Mouse (Mus musculus) forebrain, embryonic 12.5 days (tissue): ENCODE data around the gene Bbs5. TPM values are rescaled to one million over a fixed set of nuclear protein-coding genes. Genes with fewer than 3 reads are reported as not detected.
"Not testable (repeated sequence)": the region's sequence is repeated elsewhere in the genome, so short reads cannot be mapped to it uniquely, and the experiment has no call there.

Source experiments
- ATAC-seq: fragments of 200-750 bp; cut with Nextera tagmentation; 2 replicates; pipeline ENCODE4 v1.8.0; 2017; ENCODE audit warnings: moderate TSS enrichment; ENCODE audit not compliant: low FRiP score
- H3K27ac ChIP-seq: fragments of 300-500 bp; sonication (generic); 2 replicates; pipeline ENCODE4 v1.5.1; 2016; ENCODE audit warnings: mild to moderate bottlenecking
- H3K27me3 ChIP-seq: fragments of 300-500 bp; sonication (generic); 2 replicates; pipeline ENCODE4 v1.6.1; 2016; ENCODE audit warnings: mild to moderate bottlenecking
- H3K36me3 ChIP-seq: fragments of 300-500 bp; sonication (generic); replicated peaks from 2 replicates; pipeline ENCODE4 v1.6.1; 2016; ENCODE audit warnings: mild to moderate bottlenecking
- H3K4me1 ChIP-seq: fragments of 300-500 bp; sonication (generic); 2 replicates; pipeline ENCODE4 v1.6.1; 2016
- H3K4me2 ChIP-seq: fragments of 300-500 bp; sonication (generic); 2 replicates; pipeline ENCODE4 v1.6.1; 2016; ENCODE audit warnings: mild to moderate bottlenecking, moderate library complexity
- H3K4me3 ChIP-seq: fragments of 300-500 bp; sonication (generic); replicated peaks from 2 replicates; pipeline ENCODE4 v1.5.1; 2016; ENCODE audit warnings: mild to moderate bottlenecking
- H3K9ac ChIP-seq: fragments of 300-500 bp; sonication (generic); 2 replicates; pipeline ENCODE4 v1.6.1; 2016; ENCODE audit warnings: mild to moderate bottlenecking
- H3K9me3 ChIP-seq: fragments of 300-500 bp; sonication (generic); 2 replicates; pipeline ENCODE4 v1.6.1; 2016
- WGBS: fragments of 180-500 bp; shearing (Covaris S2); methylation state at CpG from one replicate; pipeline ENCODE4 v1.1.7; 2016; 5-methylcytosine and 5-hydroxymethylcytosine counted together
- polyA plus RNA-seq: library from polyadenylated mRNA; unstranded; fragments of >200 nt; fragmentation: Nextera tagmentation; extraction: Ambion mirVana; gene quantifications from 2 replicates; pipeline ENCODE4 v1.2.1, GENCODE M21; 2016

Bbs5 gene
- polyA plus RNA-seq, 1 experiment from 2014 or later: 15.9 TPM

DNA sequence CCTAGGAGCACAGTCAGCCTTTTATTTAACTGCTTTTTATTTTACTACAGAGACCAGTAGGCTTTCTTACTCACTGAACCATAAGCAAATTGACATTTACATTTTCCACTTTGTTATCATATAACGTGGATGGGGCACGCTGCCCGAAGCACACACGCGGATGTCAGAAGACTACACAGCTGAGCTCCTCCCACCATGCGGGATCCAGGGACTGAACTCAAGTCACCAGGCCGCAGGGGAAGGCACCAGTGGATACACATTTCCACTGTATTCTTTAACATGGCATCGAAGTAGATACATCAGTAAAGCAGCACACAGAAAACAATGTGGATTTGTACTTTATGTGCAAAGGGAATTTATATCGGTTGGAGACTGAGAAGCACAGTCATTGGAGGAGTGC is 28.3 kb downstream of the Bbs5 start:
- H3K27ac ChIP-seq: no peak overlapping the region
- H3K9me3 ChIP-seq: no peaks in the 10 kb centered on the region

DNA sequence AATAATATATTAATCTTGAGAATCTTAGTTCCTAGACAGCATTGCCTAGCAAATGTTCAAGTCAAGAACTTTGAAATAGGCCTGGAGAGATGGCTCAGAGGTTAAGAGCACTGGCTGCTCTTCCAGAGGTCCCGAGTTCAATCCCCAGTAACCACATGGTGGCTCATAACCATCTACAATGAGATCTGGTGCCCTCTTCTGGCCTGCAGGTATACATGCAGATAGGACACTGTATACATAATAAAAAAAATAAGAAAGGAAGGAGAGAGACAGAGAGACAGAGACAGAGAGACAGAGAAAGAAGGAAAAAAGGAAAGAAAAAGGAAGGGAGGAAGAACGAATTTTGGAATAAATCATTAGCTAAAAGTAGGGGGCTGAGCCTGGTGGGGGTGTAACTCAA is 29.7 kb downstream of the Bbs5 start:
- WGBS: 59% methylated on average over 2 of the region's 2 CpGs
- H3K4me1 ChIP-seq: 0 out of 2 replicates have a peak, but pooled peaks cover 3% of the 10 kb centered on the region
- no peaks in the 10 kb centered on the region for H3K9me3 ChIP-seq
- no peak overlapping the region for H3K4me3 ChIP-seq
- 0 out of 2 replicates have a peak, but pooled peaks cover 4% of the 10 kb centered on the region for H3K36me3 ChIP-seq
- ATAC-seq: no peak
- H3K27ac ChIP-seq: no peak overlapping the region
- no peaks in the 10 kb centered on the region for H3K27me3 ChIP-seq
- H3K4me2 ChIP-seq: no peak overlapping the region
- no peak overlapping the region for H3K9ac ChIP-seq

More for the DNA sequence above, 28.3 kb downstream of the Bbs5 start:
- no peak for ATAC-seq
- Histone ChIP-seq H3K9ac (no peak overlapping the region), H3K4me3 (no peak overlapping the region), H3K4me2 (no peak overlapping the region), H3K36me3 (0 out of 2 replicates have a peak, but pooled peaks cover 4% of the 10 kb centered on the region), H3K27me3 (no peaks in the 10 kb centered on the region), H3K4me1 (0 out of 2 replicates have a peak, but pooled peaks cover 3% of the 10 kb centered on the region)
- 80% methylated on average over 9 of the region's 9 CpGs for WGBS

DNA sequence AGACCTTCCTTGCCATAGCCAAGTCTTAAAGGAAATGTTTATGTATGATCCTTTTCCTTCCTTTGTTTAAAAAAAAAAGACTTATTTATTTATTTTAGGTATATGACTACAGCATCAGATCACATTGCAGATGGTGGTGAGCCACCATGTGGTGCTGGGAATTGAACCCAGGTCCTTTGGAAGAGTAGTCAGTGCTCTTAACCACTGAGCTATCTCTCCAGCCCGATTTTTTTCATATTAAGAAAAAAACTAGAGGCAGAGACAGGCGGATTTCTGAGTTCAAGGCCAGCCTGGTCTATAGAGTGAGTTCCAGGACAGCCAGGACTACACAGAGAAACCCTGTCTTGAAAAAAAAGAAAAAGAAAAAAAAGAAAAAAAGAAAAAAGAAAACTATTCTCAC is 30.2 kb downstream of the Bbs5 start:
- ATAC-seq, H3K4me2 ChIP-seq, H3K4me1 ChIP-seq, H3K27ac ChIP-seq, H3K4me3 ChIP-seq, H3K9ac ChIP-seq, H3K27me3 ChIP-seq, H3K36me3 ChIP-seq, H3K9me3 ChIP-seq: not testable (repeated sequence)
- WGBS: 88% methylated on average over 2 of the region's 2 CpGs

- WGBS: 59% methylated on average over 6 of the region's 6 CpGs
- 0 out of 2 replicates have a peak, but pooled peaks cover 4% of the 10 kb centered on the region for H3K36me3 ChIP-seq
- ATAC-seq: no peak
These were observed 33.0 kb downstream of the Bbs5 start for GRCm38 (mm10) chr2:69679990-69680389.

GRCm38 (mm10) chr2:69681931-69682330 is 35.0 kb downstream of the Bbs5 start:
- Histone ChIP-seq H3K4me2 (no peak overlapping the region), H3K36me3 (peaks cover 7% of the 10 kb centered on the region; the same call in 1 of the 2 replicates), H3K4me3 (no peak overlapping the region), H3K27me3 (no peaks in the 10 kb centered on the region), H3K4me1 (peaks cover 14% of the 10 kb centered on the region), H3K9me3 (no peaks in the 10 kb centered on the region), H3K9ac (no peak overlapping the region), H3K27ac (no peak overlapping the region)
- ATAC-seq: no peak
- 93% methylated on average over 4 of the region's 4 CpGs for WGBS

More at GRCm38 (mm10) chr2:69679990-69680389, 33.0 kb downstream of the Bbs5 start:
- Histone ChIP-seq H3K9me3 (no peaks in the 10 kb centered on the region), H3K4me2 (no peak overlapping the region), H3K9ac (no peak overlapping the region), H3K4me3 (no peak overlapping the region), H3K4me1 (peaks cover 14% of the 10 kb centered on the region), H3K27ac (no peak overlapping the region), H3K27me3 (no peaks in the 10 kb centered on the region)

- Histone ChIP-seq H3K4me3 (no peak overlapping the region), H3K9me3 (no peaks in the 10 kb centered on the region), H3K27me3 (no peaks in the 10 kb centered on the region), H3K4me1 (peaks cover 14% of the 10 kb centered on the region), H3K4me2 (0 out of 2 replicates have a peak overlapping the region, but pooled peaks have one; percentile 15), H3K9ac (no peak overlapping the region), H3K27ac (0 out of 2 replicates have a peak overlapping the region, but pooled peaks have one; percentile 25), H3K36me3 (peaks cover 20% of the 10 kb centered on the region)
- WGBS: 25% methylated on average over 13 of the region's 13 CpGs
- no peak for ATAC-seq
These were observed 36.2 kb downstream of the Bbs5 start for GRCm38 (mm10) chr2:69683036-69683805.

- peaks cover 14% of the 10 kb centered on the region for H3K4me1 ChIP-seq
- no peak overlapping the region for H3K4me3 ChIP-seq
- no peak overlapping the region for H3K27ac ChIP-seq
- no peaks in the 10 kb centered on the region for H3K27me3 ChIP-seq
- no peak for ATAC-seq
- H3K9me3 ChIP-seq: no peaks in the 10 kb centered on the region
- no peak overlapping the region for H3K4me2 ChIP-seq
- no peak overlapping the region for H3K9ac ChIP-seq
- H3K36me3 ChIP-seq: peaks cover 27% of the 10 kb centered on the region
- WGBS: 94% methylated on average over 3 of the region's 3 CpGs
These were observed 37.5 kb downstream of the Bbs5 start for GRCm38 (mm10) chr2:69684488-69684887.

DNA sequence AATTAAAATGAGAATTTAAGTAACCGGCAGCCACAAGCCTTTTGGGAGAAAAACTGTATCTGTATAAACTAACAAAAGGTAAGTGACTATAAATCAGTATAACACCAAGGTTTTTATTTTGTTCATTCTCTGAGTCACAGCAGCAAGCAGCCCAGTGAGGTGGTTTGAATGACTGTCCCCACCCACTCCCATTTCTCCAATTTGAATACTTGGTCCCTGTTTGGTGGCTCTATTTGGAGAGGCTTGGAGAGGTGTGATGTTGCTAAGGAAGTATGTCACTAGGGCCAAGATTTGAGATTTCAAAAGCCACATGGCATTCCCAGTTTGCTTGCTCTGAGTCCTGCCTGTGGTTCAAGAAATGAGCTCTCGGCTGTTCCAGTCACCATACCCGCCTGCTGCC is 43.2 kb downstream of the Bbs5 start:
- no peak for ATAC-seq
- WGBS: 94% methylated on average over 3 of the region's 3 CpGs
- Histone ChIP-seq H3K9me3 (no peaks in the 10 kb centered on the region), H3K4me3 (no peak overlapping the region), H3K27me3 (no peaks in the 10 kb centered on the region), H3K9ac (no peak overlapping the region), H3K4me2 (no peak overlapping the region), H3K27ac (no peak overlapping the region), H3K36me3 (peaks cover 60% of the 10 kb centered on the region), H3K4me1 (no peaks in the 10 kb centered on the region)

DNA sequence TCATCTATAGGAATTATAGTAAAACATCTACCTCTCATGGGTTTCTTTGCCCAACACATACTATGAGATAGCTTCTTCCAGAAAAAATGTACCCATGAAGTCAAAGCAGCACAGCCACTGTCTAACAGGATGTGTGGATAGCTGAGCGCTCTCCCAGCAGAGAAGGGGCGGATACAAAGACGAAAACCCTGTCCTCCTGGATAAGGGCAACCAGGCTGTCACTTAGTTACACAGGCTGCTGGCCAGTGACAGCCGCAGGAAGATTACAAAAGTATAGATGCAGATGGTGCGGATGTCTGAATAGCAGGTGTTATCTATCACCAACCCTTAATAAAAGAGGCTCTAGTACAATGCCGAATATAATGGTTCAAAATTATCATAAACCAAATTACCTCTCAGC is 43.9 kb downstream of the Bbs5 start:
- Histone ChIP-seq H3K4me3 (no peak overlapping the region), H3K27ac (no peak overlapping the region), H3K9me3 (no peaks in the 10 kb centered on the region), H3K9ac (no peak overlapping the region), H3K4me2 (no peak overlapping the region), H3K36me3 (peaks cover 60% of the 10 kb centered on the region), H3K27me3 (no peaks in the 10 kb centered on the region), H3K4me1 (no peaks in the 10 kb centered on the region)
- 92% methylated on average over 6 of the region's 6 CpGs for WGBS
- no peak for ATAC-seq

DNA sequence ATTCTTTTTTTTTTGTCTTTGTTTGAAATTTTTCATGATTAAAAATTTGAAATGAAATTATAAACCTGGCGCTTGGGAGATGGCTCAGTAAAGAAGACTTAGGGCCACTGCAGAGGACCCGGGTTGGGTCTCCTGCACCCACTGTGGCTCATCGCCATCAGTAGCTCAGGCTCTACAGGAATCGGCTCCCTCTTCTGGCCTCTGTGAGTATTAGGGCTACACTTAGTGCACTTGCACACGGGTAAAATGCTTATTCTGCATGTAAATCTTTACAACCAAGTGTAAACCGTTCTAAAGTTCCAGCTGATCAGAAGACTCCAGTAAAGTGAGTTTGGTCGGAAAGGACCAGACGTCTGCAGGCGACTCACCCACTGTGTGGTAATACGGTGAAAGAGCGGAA is 46.5 kb downstream of the Bbs5 start:
- no peaks in the 10 kb centered on the region for H3K4me1 ChIP-seq
- H3K9ac ChIP-seq: no peak overlapping the region
- no peak overlapping the region for H3K4me2 ChIP-seq
- peaks cover 49% of the 10 kb centered on the region for H3K36me3 ChIP-seq
- no peaks in the 10 kb centered on the region for H3K27me3 ChIP-seq
- no peaks in the 10 kb centered on the region for H3K9me3 ChIP-seq
- ATAC-seq: no peak
- H3K27ac ChIP-seq: no peak overlapping the region
- no peak overlapping the region for H3K4me3 ChIP-seq
- WGBS: 95% methylated on average over 11 of the region's 11 CpGs

- Histone ChIP-seq H3K4me1 (no peaks in the 10 kb centered on the region), H3K36me3 (peaks cover 52% of the 10 kb centered on the region), H3K27ac (no peak overlapping the region), H3K9ac (no peak overlapping the region), H3K4me2 (no peak overlapping the region), H3K4me3 (no peak overlapping the region), H3K27me3 (no peaks in the 10 kb centered on the region), H3K9me3 (no peaks in the 10 kb centered on the region)
- 93% methylated on average over 8 of the region's 8 CpGs for WGBS
- ATAC-seq: no peak
These were observed 53.5 kb downstream of the Bbs5 start for GRCm38 (mm10) chr2:69700446-69700845.

DNA sequence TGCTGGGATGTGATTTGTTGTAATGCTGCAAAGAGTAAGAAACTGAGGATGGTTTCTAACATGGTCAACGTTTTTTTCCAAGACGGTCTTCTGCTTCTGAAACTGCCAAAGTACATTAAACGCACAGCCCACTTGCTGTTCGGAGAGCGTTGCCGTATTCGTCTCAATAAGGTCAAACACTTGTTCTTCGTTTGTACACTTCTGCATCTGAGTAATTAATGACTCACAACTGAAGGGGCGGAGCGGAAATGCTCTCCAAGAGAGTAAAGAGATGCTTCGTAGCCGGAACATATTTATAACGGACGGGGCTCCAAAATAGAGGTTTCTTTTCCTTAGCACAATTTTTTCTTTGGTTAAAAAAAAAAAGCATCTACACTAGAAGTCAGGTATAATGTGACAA is 65.2 kb downstream of the Bbs5 start:
- 86% methylated on average over 14 of the region's 14 CpGs for WGBS
- Histone ChIP-seq H3K36me3 (peaks cover 17% of the 10 kb centered on the region; the same call in 1 of the 2 replicates), H3K27me3 (peaks cover 4% of the 10 kb centered on the region; the same call in 1 of the 2 replicates), H3K4me3 (no peak overlapping the region), H3K4me1 (peaks cover 5% of the 10 kb centered on the region), H3K9me3 (no peaks in the 10 kb centered on the region), H3K4me2 (no peak overlapping the region), H3K9ac (no peak overlapping the region), H3K27ac (no peak overlapping the region)
- ATAC-seq: no peak
